Mouse (Mus musculus) NIH3T3 (cell line): ENCODE measurements around the gene Lingo2.
A peak's percentile ranks its signal among the peaks of the same experiment; 100 is the strongest.
"Not testable (repeated sequence)": the region's sequence is repeated elsewhere in the genome, so short reads cannot be mapped to it uniquely, and the experiment has no call there.

Experiments used
- DNase-seq: peaks from one replicate; pipeline ENCODE4 v3.0.0-alpha.2; 2012; ENCODE audit warnings: low read depth

Gene Lingo2

GRCm38 (mm10) chr4:35845140-35845539, 1106.4 kb downstream of the Lingo2 start:
- DNase-seq: no peak

DNA sequence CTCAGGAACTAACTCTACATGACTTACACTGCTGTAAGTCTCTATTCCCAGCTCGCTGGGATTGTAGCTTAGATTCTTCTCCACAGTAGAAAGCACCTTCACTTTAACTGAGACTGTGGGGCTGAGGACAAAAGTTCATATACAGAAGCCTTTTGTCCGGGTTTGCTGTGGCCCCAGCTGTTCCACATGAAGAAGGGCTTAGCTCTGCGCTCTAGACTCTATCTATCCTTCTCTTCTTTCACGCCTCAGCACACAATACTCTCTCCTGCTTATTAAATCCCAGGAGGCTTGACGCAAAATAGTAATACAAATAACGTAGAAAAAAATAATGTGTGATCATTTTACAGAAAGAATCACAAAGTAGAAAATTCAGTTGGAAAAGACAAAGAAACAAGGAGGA, 1107.0 kb downstream of the Lingo2 start:
- no peak for DNase-seq

- DNase-seq: no peak
Measured at GRCm38 (mm10) chr4:35823322-35823870, 1128.2 kb downstream of the Lingo2 start.

DNA sequence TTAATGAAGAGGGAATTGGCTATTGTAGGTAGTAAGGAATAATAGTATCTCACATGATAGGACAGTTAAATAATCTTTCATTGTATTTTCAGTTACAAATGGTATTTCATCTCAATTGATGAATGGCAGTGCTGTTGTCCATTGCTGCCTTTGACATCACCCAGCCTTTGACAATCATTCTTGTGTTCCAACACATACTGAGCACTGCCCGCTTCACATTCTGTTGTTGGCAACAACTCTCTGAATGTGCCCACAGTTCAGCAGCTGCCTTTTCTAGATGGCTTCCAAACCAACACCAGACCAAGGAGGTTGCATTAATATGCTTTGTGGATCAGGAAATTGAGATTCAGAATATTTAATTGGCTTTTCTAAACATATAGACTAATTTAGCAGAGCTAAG, 1130.8 kb downstream of the Lingo2 start:
- no peak for DNase-seq

GRCm38 (mm10) chr4:35814698-35815097, 1136.8 kb downstream of the Lingo2 start:
- DNase-seq: no peak

GRCm38 (mm10) chr4:35807497-35808210, 1143.9 kb downstream of the Lingo2 start:
- no peak for DNase-seq

- DNase-seq: no peak
Measured at GRCm38 (mm10) chr4:35806881-35807464, 1144.6 kb downstream of the Lingo2 start.

- DNase-seq: no peak
Measured at GRCm38 (mm10) chr4:35784255-35784921, 1167.2 kb downstream of the Lingo2 start.

DNA sequence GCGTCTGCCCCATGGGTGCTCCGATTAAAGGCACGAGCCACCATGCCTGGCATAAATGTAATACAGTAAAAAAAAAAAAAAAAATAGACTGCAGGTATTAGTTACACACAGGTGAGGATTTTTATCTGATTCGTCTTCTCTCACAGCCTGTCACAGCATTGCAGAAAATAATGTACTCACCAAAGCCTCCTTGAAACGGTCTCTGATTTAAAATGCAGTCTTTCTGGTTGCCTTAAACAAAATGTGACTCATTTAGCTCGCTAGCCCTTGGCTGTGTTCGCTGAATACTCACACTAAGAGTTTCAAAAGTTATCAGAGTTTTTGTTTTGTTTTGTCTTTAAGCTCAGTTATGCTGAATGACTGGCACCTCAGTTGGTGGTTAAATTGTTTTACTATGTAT, 1180.7 kb downstream of the Lingo2 start:
- DNase-seq: peak; percentile 2

DNA sequence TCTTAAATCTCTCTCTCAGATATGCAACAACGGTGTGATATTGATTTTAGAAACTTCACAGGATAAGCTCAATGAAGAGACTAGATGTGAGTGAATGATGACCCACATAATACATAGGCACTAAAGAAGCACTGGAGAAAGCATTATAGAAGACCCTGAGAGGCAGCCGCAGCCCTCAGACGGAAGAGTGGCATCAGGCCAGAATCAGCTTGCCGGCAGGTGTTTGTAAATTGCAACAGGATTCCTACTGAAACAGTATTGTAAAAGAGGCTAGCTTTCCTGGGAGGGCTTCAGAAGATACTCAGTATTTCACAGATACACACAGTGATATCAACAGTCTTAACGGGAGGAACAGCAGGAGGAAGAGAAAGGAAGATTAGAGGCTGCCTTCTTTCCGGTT, 1184.6 kb downstream of the Lingo2 start:
- no peak for DNase-seq

GRCm38 (mm10) chr4:35761181-35761580, 1190.4 kb downstream of the Lingo2 start:
- no peak for DNase-seq

DNA sequence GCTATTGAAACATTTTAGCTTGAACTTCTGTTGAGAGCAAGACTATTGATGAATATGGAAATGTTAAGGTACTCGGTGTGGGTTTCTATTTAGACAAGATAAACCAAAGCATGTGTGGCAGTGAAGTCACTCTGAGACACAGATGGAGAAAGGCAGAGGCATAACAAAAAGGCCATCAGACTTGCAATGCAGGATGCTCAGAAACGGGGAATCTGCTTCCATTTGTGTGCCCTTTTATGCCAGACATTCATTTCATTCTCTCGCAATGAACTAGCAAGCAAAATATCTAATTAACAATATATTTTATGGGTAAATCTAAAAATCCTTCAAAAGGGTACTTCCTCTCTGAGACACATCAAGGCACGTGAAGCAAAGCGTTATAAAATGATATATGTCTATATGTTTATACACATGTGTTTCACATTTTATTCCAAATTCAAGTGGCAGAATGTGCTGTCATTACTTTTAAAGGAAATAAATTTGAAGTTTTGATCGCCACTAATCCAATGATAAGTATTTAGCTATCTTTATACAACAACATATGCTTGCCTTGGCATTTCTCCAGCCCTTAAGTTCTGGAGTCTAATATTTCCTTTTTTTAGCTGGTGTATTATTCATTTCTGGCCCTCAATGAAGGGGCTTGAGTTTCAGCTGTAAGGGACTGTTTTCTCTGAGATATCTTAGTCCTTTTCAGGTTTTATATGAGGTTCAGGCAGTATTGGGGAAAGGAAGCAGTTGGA, 1199.3 kb downstream of the Lingo2 start:
- DNase-seq: no peak

DNA sequence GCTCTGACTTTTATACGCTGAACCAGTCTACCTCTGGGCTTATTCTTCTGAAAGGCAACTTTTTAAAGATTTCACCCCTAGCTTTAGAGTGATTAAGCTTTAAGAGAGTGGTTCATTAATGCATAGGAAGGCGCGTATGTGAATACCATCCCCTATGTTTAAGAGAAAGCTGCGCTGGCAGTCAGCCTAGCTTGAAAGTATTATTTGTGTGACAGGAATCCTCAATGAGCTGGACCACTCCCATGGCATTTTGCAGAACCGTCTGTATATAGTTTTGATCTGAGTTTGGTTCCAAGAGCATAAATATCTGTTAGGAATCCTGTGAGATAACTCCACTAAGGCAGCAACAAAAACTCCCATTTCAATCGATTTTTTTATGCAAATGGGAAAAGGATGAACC, 1204.9 kb downstream of the Lingo2 start:
- no peak for DNase-seq

GRCm38 (mm10) chr4:35724774-35725173, 1226.8 kb downstream of the Lingo2 start:
- DNase-seq: no peak

- no peak for DNase-seq
Measured at GRCm38 (mm10) chr4:35704126-35704525, 1247.4 kb downstream of the Lingo2 start.

DNA sequence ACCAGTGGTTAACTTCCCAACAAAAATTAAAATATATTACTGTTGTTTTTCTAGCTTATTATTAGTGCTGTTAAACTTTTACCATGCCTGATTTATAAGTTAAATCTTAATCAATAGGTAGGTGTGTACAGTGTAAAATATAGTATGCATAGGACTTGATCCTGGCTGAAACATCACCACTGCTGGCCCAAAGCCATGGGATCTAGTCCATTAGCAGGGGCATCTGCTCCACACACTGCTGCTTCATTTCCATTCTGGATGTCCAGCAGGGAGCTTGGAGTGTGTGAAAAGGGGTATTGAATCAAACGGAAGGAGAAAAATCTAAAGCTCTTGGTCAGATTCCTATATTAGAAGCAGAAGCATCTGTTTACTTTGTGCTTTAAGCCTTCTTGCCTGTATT, 1248.9 kb downstream of the Lingo2 start:
- DNase-seq: no peak

DNA sequence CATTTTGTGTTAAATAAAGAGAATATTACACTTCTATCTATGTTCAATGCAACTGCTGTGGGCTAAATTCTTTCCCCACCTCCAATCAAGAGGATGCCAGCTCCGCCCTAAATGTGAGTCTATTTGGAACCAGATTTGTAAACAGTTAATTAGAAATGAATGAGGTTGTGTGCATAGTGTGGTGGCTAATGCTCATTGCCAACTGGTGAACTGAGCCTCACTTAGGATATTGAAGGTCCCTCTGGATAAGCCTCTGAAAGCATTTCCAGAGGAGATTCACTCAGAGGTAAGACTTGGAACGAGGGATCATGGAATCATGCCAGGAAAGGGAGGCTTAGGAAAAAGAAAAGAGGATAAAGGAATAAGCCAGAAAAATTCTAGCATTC, 1256.4 kb downstream of the Lingo2 start:
- no peak for DNase-seq

DNA sequence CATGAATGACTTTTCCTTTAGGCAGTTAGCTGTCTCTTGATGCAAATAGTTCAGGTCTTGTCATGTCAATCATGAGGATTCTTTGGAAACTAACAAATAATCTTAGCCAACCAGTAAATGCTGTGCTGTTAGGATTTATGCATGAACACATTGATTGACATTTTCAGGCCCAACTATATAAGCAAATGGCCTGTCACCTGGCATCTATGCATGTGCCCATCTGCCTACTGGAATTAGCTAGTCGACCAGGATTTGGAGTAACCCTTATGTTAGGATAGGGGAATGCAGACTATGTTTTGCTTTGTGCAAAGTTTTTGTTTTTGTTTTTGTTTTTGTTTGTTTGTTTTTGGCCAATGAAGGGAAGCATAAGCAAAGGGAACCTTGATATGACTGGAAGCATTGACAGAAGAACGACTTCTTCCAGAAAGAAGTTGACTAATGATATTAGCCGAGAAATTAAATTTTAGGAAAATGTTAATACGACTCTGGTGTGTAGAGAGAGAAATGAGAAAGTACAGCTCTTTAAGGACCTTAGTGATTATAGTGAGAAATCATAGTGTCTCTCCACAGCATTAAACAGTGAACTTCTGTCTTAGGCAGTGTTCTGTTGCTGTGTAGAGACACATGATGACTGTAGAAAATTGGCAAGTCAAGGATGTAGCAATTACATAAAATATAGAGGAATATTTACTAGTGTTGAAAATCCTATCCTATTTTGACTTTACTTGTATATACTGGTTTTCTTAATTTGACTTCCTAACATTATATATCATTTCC, 1257.0 kb downstream of the Lingo2 start:
- DNase-seq: no peak

DNA sequence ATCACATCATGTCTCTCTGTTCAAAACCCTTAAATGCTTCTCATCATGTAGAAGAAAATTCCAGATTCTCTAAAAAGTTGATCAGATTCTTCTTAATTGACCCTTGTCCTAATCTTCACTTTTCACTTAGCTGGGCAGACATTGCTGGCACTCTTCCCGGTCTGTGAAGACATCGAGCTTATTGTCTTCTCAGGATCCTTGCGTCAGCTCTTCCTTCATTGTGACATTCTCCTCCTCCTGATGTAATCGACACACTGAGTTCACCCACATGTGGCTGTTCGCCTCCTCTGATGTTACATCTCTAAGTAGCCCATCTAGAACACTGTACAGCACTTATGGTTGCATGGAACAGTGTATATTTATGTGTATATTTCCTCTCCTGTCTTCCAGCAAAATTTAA, 1261.0 kb downstream of the Lingo2 start:
- peak; percentile 2 for DNase-seq

DNA sequence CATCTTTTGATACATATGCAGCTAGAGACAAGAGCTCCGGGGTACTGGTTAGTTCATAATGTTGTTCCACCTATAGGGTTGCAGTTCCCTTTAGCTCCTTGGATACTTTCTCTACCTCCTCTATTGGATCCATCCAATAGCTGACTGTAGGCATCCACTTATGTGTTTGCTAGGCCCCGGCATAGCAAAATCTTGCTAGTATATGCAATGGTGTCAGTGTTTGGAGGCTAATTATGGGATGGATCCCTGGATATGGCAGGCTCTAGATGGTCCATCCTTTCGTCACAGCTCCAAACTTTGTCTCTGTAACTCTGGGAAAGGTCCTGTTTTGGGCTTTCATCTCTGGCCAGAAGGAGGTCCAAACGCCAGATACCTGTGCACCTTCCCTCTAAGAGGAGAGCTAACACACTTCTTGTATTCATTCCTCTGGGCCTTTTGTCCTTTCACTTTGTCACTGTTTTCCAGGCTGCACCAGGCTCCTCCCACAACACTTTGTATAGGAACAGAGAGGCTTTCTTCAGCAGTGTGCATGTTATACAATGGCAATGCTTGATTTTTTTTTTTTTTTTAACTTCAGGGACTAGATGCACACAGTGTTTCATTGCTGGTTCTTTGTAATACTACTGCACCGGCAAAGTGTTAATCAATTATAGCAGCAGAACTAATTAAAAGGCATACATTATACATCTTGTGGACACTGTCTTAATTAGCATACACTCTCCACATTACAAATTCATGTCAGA, 1262.9 kb downstream of the Lingo2 start:
- not testable (repeated sequence) for DNase-seq
